Mouse (Mus musculus) G1E (cell line): Measurements from ENCODE around the gene Lbr.

ENCODE experiments used
- CTCF ChIP-seq: IDR thresholded peaks from 2 replicates; pipeline ENCODE4 v1.5.1; 2012; ENCODE audit warnings: low read depth, low read length, inconsistent platforms, mixed read lengths
- GATA2 ChIP-seq: IDR thresholded peaks from 2 replicates; pipeline ENCODE4 v1.6.1; 2012; ENCODE audit warnings: low read depth, low read length, inconsistent platforms, borderline replicate concordance
- TAL1 ChIP-seq: conservative IDR thresholded peaks from 2 replicates; pipeline ENCODE4 v1.6.1; 2012; ENCODE audit warnings: low read depth, low read length, inconsistent platforms, mixed read lengths

GRCm38 (mm10) chr1:181876656-181877055, 33.8 kb upstream of the Lbr start:
- TF ChIP-seq CTCF (no peak), GATA2 (no peak), TAL1 (no peak)
